Mouse (Mus musculus) spleen, embryonic (tissue): ENCODE measurements around the gene Fads3.

Source experiments
- CTCF ChIA-PET: fragments of 350-600 bp; sonication (Branson Sonifier 250); formaldehyde crosslinking; loops from one replicate; lab custom pipeline; 2022; lab: Charles Lee

The Fads3 gene

GRCm38 (mm10) chr19:10019214-10019760, 22.1 kb upstream of the Fads3 start:
- CTCF ChIA-PET = no interaction called here

- CTCF ChIA-PET = no interaction called here
Observed at GRCm38 (mm10) chr19:10021981-10022380, 19.4 kb upstream of the Fads3 start.

GRCm38 (mm10) chr19:10022414-10023303, 18.7 kb upstream of the Fads3 start:
- CTCF ChIA-PET = no interaction called here

GRCm38 (mm10) chr19:10023304-10023758, 18.0 kb upstream of the Fads3 start:
- CTCF ChIA-PET = no interaction called here

- CTCF ChIA-PET = interaction anchor here (0.5 kb wide), 2 partner anchors 47 to 591 kb away, joined by 3 to 5 read pairs; no protein-coding TSS in a partner anchor
Observed at GRCm38 (mm10) chr19:10025169-10025875, 16.0 kb upstream of the Fads3 start.

GRCm38 (mm10) chr19:10029746-10030145, 11.6 kb upstream of the Fads3 start:
- CTCF ChIA-PET = no interaction called here

- CTCF ChIA-PET = interaction anchor here (0.5 to 1.3 kb wide), 3 partner anchors 43 to 1333 kb away, joined by 3 to 6 read pairs (median 4); no protein-coding TSS in a partner anchor
Observed at GRCm38 (mm10) chr19:10033211-10033973, 8.0 kb upstream of the Fads3 start.

- CTCF ChIA-PET = interaction anchor here (0.9 to 1.3 kb wide), 2 partner anchors 43 to 114 kb away, joined by 4 read pairs; no protein-coding TSS in a partner anchor
Observed at GRCm38 (mm10) chr19:10034356-10034755, 7.0 kb upstream of the Fads3 start.

GRCm38 (mm10) chr19:10034785-10035447, 6.5 kb upstream of the Fads3 start:
- CTCF ChIA-PET = interaction anchor here (0.9 to 1.3 kb wide), 2 partner anchors 44 to 114 kb away, joined by 4 read pairs; no protein-coding TSS in a partner anchor

GRCm38 (mm10) chr19:10037534-10037933, 3.8 kb upstream of the Fads3 start:
- CTCF ChIA-PET = no interaction called here

GRCm38 (mm10) chr19:10038364-10038763, 3.0 kb upstream of the Fads3 start:
- CTCF ChIA-PET = no interaction called here

GRCm38 (mm10) chr19:10038910-10039309, 2.5 kb upstream of the Fads3 start:
- CTCF ChIA-PET = no interaction called here

- CTCF ChIA-PET = no interaction called here
Observed at GRCm38 (mm10) chr19:10039615-10040014, 1.8 kb upstream of the Fads3 start.

GRCm38 (mm10) chr19:10040866-10041387, 442 bp upstream of the Fads3 start:
- CTCF ChIA-PET = no interaction called here

- CTCF ChIA-PET = no interaction called here
Observed at GRCm38 (mm10) chr19:10042232-10042631, 863 bp downstream of the Fads3 start.

GRCm38 (mm10) chr19:10042816-10043215, 1.4 kb downstream of the Fads3 start:
- CTCF ChIA-PET = no interaction called here

GRCm38 (mm10) chr19:10043643-10044042, 2.3 kb downstream of the Fads3 start:
- CTCF ChIA-PET = no interaction called here

GRCm38 (mm10) chr19:10045707-10046106, 4.3 kb downstream of the Fads3 start:
- CTCF ChIA-PET = no interaction called here

- CTCF ChIA-PET = no interaction called here
Observed at GRCm38 (mm10) chr19:10046346-10046745, 5.0 kb downstream of the Fads3 start.

- CTCF ChIA-PET = no interaction called here
Observed at GRCm38 (mm10) chr19:10046983-10047382, 5.6 kb downstream of the Fads3 start.
